Mouse (Mus musculus): ENCODE measurements around the gene Ep400. TPM values are rescaled to one million over a fixed set of nuclear protein-coding genes. Genes with fewer than 3 reads are reported as not detected.

Gene Ep400
- polyA plus RNA-seq (2017; shearing (Covaris generic)): 57.8 TPM

GRCm38 (mm10) chr5:110770448-110771158 is at the start of gene Ep400:
Gene Ep400 (minus strand): TSS chr5:110770717.

GRCm38 (mm10) chr5:110809667-110810325 is 39.3 kb upstream of the Ep400 start, which contains the start of gene Ulk1:
Gene Ulk1 (minus strand): TSS chr5:110810097.

GRCm38 (mm10) chr5:110779998-110780760 is 9.7 kb upstream of the Ep400 start, which contains the start of gene Pus1:
Gene Pus1 (minus strand): TSS chr5:110780659.

GRCm38 (mm10) chr5:110652719-110653648 is 117.5 kb downstream of the Ep400 start, which contains the start of the genes Noc4l and Ddx51:
Gene Noc4l (minus strand): TSS chr5:110653417.
Gene Ddx51 (plus strand): TSS chr5:110653451.

Other genes starting within 250 kb of the Ep400 start
- gene Galnt9, start 226.4 kb downstream of the Ep400 start, polyA plus RNA-seq (2017; shearing (Covaris generic)): 4.6 TPM
- gene Noc4l, start 117.3 kb downstream of the Ep400 start, polyA plus RNA-seq (2017; shearing (Covaris generic)): 85.3 TPM
- gene Ddx51, start 117.3 kb downstream of the Ep400 start, polyA plus RNA-seq (2017; shearing (Covaris generic)): 39.7 TPM
- gene Pus1, start 9.9 kb upstream of the Ep400 start, polyA plus RNA-seq (2017; shearing (Covaris generic)): 36.1 TPM
- 26.5 TPM for gene Ulk1, start 39.4 kb upstream of the Ep400 start, polyA plus RNA-seq (2017; shearing (Covaris generic))
- gene Hscb, start 69.1 kb upstream of the Ep400 start, polyA plus RNA-seq (2017; shearing (Covaris generic)): 28.7 TPM
- 5.8 TPM for gene Chek2, start 69.3 kb upstream of the Ep400 start, polyA plus RNA-seq (2017; shearing (Covaris generic))
- gene Ttc28, start 109.1 kb upstream of the Ep400 start, polyA plus RNA-seq (2017; shearing (Covaris generic)): 8.0 TPM

All from CD4-positive, CD25-positive, alpha-beta regulatory T cell (primary cell).